Mouse (Mus musculus): ENCODE measurements around the gene 4921530L21Rik.

Gene 4921530L21Rik

DNA sequence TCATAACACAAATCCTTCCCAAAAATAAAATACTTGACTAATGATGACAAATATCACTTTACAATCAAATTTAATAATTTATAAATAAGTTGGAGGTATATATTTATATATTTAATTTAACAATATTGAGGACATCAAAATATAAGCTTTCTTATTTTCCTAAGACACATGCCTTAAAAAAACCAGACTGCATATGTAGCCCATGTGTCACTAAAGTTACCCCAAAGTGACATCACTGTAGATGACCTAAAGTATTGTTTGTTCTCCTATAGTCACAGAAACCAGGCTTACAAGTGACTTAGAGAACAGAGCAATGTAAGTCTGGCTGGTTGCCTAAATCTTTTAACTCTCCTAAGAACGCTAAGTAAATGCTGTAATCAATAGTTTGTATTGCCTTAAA is at the start of gene 4921530L21Rik:
TSS of gene 4921530L21Rik (plus strand) at position 301 of the 400 bp plus-strand sequence.
- no peak for DNase-seq

DNA sequence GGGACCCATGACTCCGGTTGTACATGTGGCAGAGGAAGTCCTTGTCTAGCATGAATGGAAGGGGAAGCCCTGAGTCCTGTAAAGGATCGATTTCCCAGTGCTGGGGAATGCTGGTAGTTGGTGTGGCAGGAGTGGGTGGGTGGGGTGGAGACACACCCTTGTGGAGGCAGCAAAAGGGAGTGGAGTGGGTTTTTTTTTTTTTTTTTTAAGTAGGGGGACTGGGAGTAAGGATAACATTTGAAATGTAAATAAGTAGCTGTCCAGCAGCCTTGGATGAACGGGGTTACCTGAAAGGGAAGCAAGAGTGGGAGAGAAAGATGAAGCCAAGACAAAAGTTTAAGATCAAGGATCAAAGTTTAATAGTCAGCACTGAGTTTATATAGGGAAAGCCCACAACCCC is 47.2 kb upstream of the 4921530L21Rik start:
- DNase-seq, result no peak

DNA sequence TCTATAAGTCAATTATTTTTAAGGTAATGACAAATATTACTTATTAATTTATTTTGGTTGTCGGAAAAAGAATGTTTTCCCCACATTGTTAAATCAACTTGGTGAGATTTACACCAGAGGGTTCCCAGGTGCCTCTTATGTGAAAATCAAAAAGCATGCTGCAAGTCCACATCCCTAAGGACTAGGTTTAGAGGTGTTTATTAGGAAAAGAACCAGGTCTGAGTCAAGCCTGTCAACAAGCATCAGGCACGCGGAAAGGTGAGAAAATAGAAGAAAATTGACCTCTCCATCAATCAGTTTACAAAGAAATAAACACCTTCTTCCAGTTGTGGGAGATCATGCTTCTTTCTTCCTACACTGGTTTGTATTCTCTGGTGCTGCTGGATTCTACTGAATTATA is 18.1 kb upstream of the 4921530L21Rik start:
- DNase-seq, result no peak

- no peak for DNase-seq
These were observed 15.2 kb upstream of the 4921530L21Rik start for GRCm38 (mm10) chr14:95865676-95866416.

GRCm38 (mm10) chr14:95872020-95872419 is 9.0 kb upstream of the 4921530L21Rik start:
- no peak for DNase-seq

DNA sequence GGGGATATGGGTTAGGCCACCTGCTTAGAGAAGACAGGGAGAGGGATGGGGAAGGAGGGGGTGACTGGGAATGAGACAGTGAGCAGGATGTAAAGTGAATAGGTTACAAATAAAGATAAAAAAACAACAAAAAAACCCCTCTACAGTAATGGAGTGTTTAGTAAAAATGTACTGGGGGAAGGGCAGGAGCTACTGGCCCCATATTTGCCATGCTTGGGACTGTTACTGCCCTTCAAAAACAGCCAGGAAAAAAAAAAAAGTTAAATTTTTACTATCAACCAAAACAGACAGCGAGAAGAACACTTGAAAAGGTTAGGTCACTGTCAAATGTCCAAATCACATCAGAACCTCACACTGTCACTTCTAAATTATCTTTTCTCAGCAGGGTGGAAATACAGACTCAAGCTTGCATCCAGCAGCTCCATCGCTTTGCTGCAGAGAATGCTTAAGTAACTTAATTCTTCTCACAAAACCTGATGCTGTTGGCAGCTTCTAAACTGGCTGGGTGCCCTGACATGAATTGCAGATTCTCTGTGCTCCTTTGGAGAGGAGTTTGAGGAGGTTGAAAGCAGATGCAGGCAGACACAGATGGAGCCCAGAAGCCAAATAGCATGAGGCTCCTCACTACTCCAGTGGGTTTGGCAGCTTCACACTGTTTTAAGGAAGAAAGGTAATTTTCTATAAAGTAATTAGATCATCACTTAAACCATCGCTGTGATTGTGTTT is 4.1 kb upstream of the 4921530L21Rik start:
- DNase-seq, result no peak

GRCm38 (mm10) chr14:95877548-95877947 is 3.5 kb upstream of the 4921530L21Rik start:
- DNase-seq, result no peak

GRCm38 (mm10) chr14:95899458-95899857 is 18.4 kb downstream of the 4921530L21Rik start:
- DNase-seq, result no peak

- no peak for DNase-seq
These were observed 23.6 kb downstream of the 4921530L21Rik start for GRCm38 (mm10) chr14:95904591-95905095.

GRCm38 (mm10) chr14:95913293-95913692 is 32.2 kb downstream of the 4921530L21Rik start:
- no peak for DNase-seq

DNA sequence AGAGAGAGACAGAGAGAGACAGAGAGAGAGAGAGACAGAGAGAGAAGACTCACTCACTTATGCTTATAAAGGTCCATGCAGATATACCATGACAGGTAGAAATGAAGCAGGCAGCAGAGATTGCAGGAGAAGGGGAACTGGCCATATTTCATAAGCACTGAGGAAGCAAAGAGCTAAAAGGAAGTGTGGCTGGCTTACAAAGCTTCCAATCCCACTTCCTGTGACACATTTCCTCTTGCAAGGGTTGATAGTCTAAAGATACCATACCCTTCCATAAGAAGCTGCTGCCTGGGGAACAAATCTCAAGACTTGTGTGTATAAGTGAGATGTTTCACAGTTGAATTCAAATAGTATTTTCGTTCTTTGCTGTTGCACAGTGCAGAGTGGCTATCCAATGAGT is 45.7 kb downstream of the 4921530L21Rik start:
- DNase-seq, result no peak

DNA sequence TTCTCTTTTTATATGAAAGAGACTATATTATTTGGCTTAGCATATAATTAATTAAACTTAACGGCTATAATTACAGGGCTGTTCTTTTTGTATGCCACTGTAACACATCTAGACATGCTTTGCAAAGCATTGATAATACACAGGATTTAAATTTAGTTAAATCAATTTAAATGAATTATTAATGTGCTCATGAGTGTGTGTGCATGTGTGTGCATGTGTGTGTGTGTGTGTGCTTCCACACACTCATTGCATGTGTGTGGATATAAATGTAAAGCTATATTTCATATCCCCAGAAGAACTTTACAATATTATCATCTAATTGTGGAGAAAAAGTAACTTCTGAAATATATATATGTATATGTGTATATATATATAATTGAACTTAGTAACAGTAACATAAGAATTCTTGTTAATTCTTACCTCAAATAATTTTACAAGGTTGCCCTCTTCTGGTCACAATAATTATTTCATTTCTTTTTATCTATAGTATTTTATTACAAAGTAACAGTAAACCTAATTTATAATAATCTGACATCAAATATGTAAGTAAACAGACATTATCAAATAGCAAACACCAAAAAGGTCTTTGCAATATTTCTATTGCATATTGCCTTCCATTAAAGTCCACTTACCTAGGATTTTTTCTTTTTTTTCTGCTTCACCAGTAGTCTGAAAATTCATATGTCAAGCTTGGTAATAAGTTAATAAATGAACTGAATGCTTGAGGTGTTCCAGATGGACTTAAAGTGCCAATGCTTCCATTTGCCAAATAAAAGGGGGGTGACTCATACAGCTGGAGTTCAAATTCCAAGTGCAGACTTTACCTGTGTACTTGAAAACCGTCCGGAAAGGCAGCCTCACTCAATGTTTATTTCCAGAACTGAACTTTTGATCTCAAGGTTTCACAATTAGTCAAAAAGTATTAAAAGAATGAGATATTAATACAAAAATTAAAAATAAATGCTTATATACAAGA is 47.0 kb downstream of the 4921530L21Rik start:
- no peak for DNase-seq

Measured in B cell, adult 2 months (primary cell).